Mouse (Mus musculus): ENCODE data around the gene Olfr420. TPM values are rescaled to one million over a fixed set of nuclear protein-coding genes. Genes with fewer than 3 reads are reported as not detected.

Gene Olfr420
- polyA plus RNA-seq, 1 experiment from 2014 or later = not detected

- DNase-seq (ENCODE audit: low spot score) = no peak
These were observed 3.7 kb downstream of the Olfr420 start for GRCm38 (mm10) chr1:174159095-174159494.

GRCm38 (mm10) chr1:174169024-174169423, 13.6 kb downstream of the Olfr420 start:
- no peak for DNase-seq (ENCODE audit: low spot score)
- Histone ChIP-seq H3K9ac (ENCODE audit: low read length) (no peak overlapping the region), H3K36me3 (ENCODE audit: control insufficient read depth, insufficient read depth, low read length) (no peaks in the 10 kb centered on the region), H3K4me2 (ENCODE audit: low read depth, severe bottlenecking) (no peak overlapping the region), H3K27me3 (ENCODE audit: control insufficient read depth, insufficient read depth, low read length) (no peaks in the 10 kb centered on the region), H3K27ac (replicated peaks; ENCODE audit: low read depth, low read length) (no peak overlapping the region), H3K4me1 (ENCODE audit: control insufficient read depth, insufficient read depth, low read length) (no peaks in the 10 kb centered on the region), H3K4me3 (ENCODE audit: low read depth, low read length) (no peak overlapping the region), H3K9me3 (ENCODE audit: control insufficient read depth, low read length) (no peaks in the 10 kb centered on the region)
- no peak for ATAC-seq (ENCODE audit: insufficient number of reproducible peaks, low FRiP score, low TSS enrichment, low read depth)

More at GRCm38 (mm10) chr1:174159095-174159494, 3.7 kb downstream of the Olfr420 start:
- ATAC-seq (ENCODE audit: insufficient number of reproducible peaks, low FRiP score, low TSS enrichment, low read depth) = no peak
- Histone ChIP-seq H3K27me3 (ENCODE audit: control insufficient read depth, insufficient read depth, low read length) (no peaks in the 10 kb centered on the region), H3K36me3 (ENCODE audit: control insufficient read depth, insufficient read depth, low read length) (no peaks in the 10 kb centered on the region), H3K4me2 (ENCODE audit: low read depth, severe bottlenecking) (no peak overlapping the region), H3K9me3 (ENCODE audit: control insufficient read depth, low read length) (no peaks in the 10 kb centered on the region), H3K27ac (replicated peaks; ENCODE audit: low read depth, low read length) (no peak overlapping the region), H3K9ac (ENCODE audit: low read length) (no peak overlapping the region), H3K4me1 (ENCODE audit: control insufficient read depth, insufficient read depth, low read length) (no peaks in the 10 kb centered on the region), H3K4me3 (ENCODE audit: low read depth, low read length) (no peak overlapping the region)
- WGBS = 91% methylated on average over 10 of the region's 10 CpGs

GRCm38 (mm10) chr1:174170706-174171501, 15.5 kb downstream of the Olfr420 start:
- 78% methylated on average over 5 of the region's 5 CpGs for WGBS
- DNase-seq (ENCODE audit: low spot score) (no peak), ATAC-seq (ENCODE audit: insufficient number of reproducible peaks, low FRiP score, low TSS enrichment, low read depth) (no peak)
- Histone ChIP-seq H3K27me3 (ENCODE audit: control insufficient read depth, insufficient read depth, low read length) (no peaks in the 10 kb centered on the region), H3K4me3 (ENCODE audit: low read depth, low read length) (no peak overlapping the region), H3K9ac (ENCODE audit: low read length) (no peak overlapping the region), H3K4me2 (ENCODE audit: low read depth, severe bottlenecking) (no peak overlapping the region), H3K36me3 (ENCODE audit: control insufficient read depth, insufficient read depth, low read length) (no peaks in the 10 kb centered on the region), H3K9me3 (ENCODE audit: control insufficient read depth, low read length) (no peaks in the 10 kb centered on the region), H3K27ac (replicated peaks; ENCODE audit: low read depth, low read length) (no peak overlapping the region), H3K4me1 (ENCODE audit: control insufficient read depth, insufficient read depth, low read length) (no peaks in the 10 kb centered on the region)

- Histone ChIP-seq H3K9ac (ENCODE audit: low read length) (no peak overlapping the region), H3K4me3 (ENCODE audit: low read depth, low read length) (no peak overlapping the region), H3K27ac (replicated peaks; ENCODE audit: low read depth, low read length) (no peak overlapping the region), H3K27me3 (ENCODE audit: control insufficient read depth, insufficient read depth, low read length) (no peaks in the 10 kb centered on the region), H3K4me1 (ENCODE audit: control insufficient read depth, insufficient read depth, low read length) (no peaks in the 10 kb centered on the region), H3K9me3 (ENCODE audit: control insufficient read depth, low read length) (no peaks in the 10 kb centered on the region), H3K36me3 (ENCODE audit: control insufficient read depth, insufficient read depth, low read length) (no peaks in the 10 kb centered on the region), H3K4me2 (ENCODE audit: low read depth, severe bottlenecking) (no peak overlapping the region)
- ATAC-seq (ENCODE audit: insufficient number of reproducible peaks, low FRiP score, low TSS enrichment, low read depth) = no peak
- DNase-seq (ENCODE audit: low spot score) = no peak
- 34% methylated on average over 2 of the region's 2 CpGs for WGBS
These were observed 16.1 kb downstream of the Olfr420 start for GRCm38 (mm10) chr1:174171537-174171936.

GRCm38 (mm10) chr1:174172605-174173004, 17.2 kb downstream of the Olfr420 start, which contains the start of gene Spta1:
Gene Spta1 (plus strand): TSS chr1:174172776.
- ATAC-seq (ENCODE audit: insufficient number of reproducible peaks, low FRiP score, low TSS enrichment, low read depth) (no peak), DNase-seq (ENCODE audit: low spot score) (no peak)
- Histone ChIP-seq H3K27me3 (ENCODE audit: control insufficient read depth, insufficient read depth, low read length) (no peaks in the 10 kb centered on the region), H3K4me3 (ENCODE audit: low read depth, low read length) (no peak within 1 kb of the TSS), H3K9ac (ENCODE audit: low read length) (no peak within 1 kb of the TSS), H3K27ac (replicated peaks; ENCODE audit: low read depth, low read length) (no peak within 1 kb of the TSS), H3K4me1 (ENCODE audit: control insufficient read depth, insufficient read depth, low read length) (no peaks in the 10 kb centered on the region), H3K36me3 (ENCODE audit: control insufficient read depth, insufficient read depth, low read length) (no peaks in the 10 kb centered on the region), H3K9me3 (ENCODE audit: control insufficient read depth, low read length) (no peaks in the 10 kb centered on the region), H3K4me2 (ENCODE audit: low read depth, severe bottlenecking) (no peak within 1 kb of the TSS)
- 58% methylated on average over 3 of the region's 3 CpGs for WGBS

- H3K9me3 ChIP-seq (ENCODE audit: control insufficient read depth, low read length) = no peaks in the 10 kb centered on the region
- no peak overlapping the region for H3K4me3 ChIP-seq (ENCODE audit: low read depth, low read length)
- no peaks in the 10 kb centered on the region for H3K4me1 ChIP-seq (ENCODE audit: control insufficient read depth, insufficient read depth, low read length)
- no peak overlapping the region for H3K27ac ChIP-seq (replicated peaks; ENCODE audit: low read depth, low read length)
- 74% methylated on average over 7 of the region's 7 CpGs for WGBS
- no peak for DNase-seq (ENCODE audit: low spot score)
- no peak overlapping the region for H3K4me2 ChIP-seq (ENCODE audit: low read depth, severe bottlenecking)
- H3K36me3 ChIP-seq (ENCODE audit: control insufficient read depth, insufficient read depth, low read length) = no peaks in the 10 kb centered on the region
- no peak for ATAC-seq (ENCODE audit: insufficient number of reproducible peaks, low FRiP score, low TSS enrichment, low read depth)
- no peak overlapping the region for H3K9ac ChIP-seq (ENCODE audit: low read length)
- H3K27me3 ChIP-seq (ENCODE audit: control insufficient read depth, insufficient read depth, low read length) = no peaks in the 10 kb centered on the region
These were observed 49.3 kb downstream of the Olfr420 start for GRCm38 (mm10) chr1:174204699-174205098.

Other genes with a start within 250 kb of the Olfr420 start
- gene Ifi211, start 242.6 kb upstream of the Olfr420 start, polyA plus RNA-seq (2014; fragmentation: Nextera tagmentation; extraction: Ambion mirVana) = 0.16 and 0.18 TPM in 2 replicates
- 0.32 and 1.3 TPM in 2 replicates for gene Mndal, start 213.1 kb upstream of the Olfr420 start, polyA plus RNA-seq (2014; fragmentation: Nextera tagmentation; extraction: Ambion mirVana)
- gene Ifi203, start 213.0 kb upstream of the Olfr420 start, polyA plus RNA-seq (2014; fragmentation: Nextera tagmentation; extraction: Ambion mirVana) = 0.04 and 0.24 TPM in 2 replicates
- not detected in 2 replicates for gene Ifi202b, start 172.9 kb upstream of the Olfr420 start, polyA plus RNA-seq (2014; fragmentation: Nextera tagmentation; extraction: Ambion mirVana)
- gene Ifi205, start 123.8 kb upstream of the Olfr420 start, polyA plus RNA-seq (2014; fragmentation: Nextera tagmentation; extraction: Ambion mirVana) = not detected in 2 replicates
- gene Olfr433, start 114.9 kb upstream of the Olfr420 start, polyA plus RNA-seq (2014; fragmentation: Nextera tagmentation; extraction: Ambion mirVana) = not detected in 2 replicates
- gene Olfr432, start 106.4 kb upstream of the Olfr420 start, polyA plus RNA-seq (2014; fragmentation: Nextera tagmentation; extraction: Ambion mirVana) = not detected in 2 replicates
- not detected in 2 replicates for gene Olfr430, start 89.0 kb upstream of the Olfr420 start, polyA plus RNA-seq (2014; fragmentation: Nextera tagmentation; extraction: Ambion mirVana)
- not detected in 2 replicates for gene Olfr429, start 71.3 kb upstream of the Olfr420 start, polyA plus RNA-seq (2014; fragmentation: Nextera tagmentation; extraction: Ambion mirVana)
- not detected in 2 replicates for gene Olfr427, start 58.7 kb upstream of the Olfr420 start, polyA plus RNA-seq (2014; fragmentation: Nextera tagmentation; extraction: Ambion mirVana)
- gene Olfr231, start 34.5 kb upstream of the Olfr420 start, polyA plus RNA-seq (2014; fragmentation: Nextera tagmentation; extraction: Ambion mirVana) = not detected in 2 replicates
- gene Olfr424, start 24.1 kb upstream of the Olfr420 start, polyA plus RNA-seq (2014; fragmentation: Nextera tagmentation; extraction: Ambion mirVana) = not detected in 2 replicates
- 1.8 and 1.9 TPM in 2 replicates for gene Spta1, start 17.1 kb downstream of the Olfr420 start, polyA plus RNA-seq (2014; fragmentation: Nextera tagmentation; extraction: Ambion mirVana)
- not detected in 2 replicates for gene Olfr419, start 96.4 kb downstream of the Olfr420 start, polyA plus RNA-seq (2014; fragmentation: Nextera tagmentation; extraction: Ambion mirVana)
- not detected in 2 replicates for gene Mptx1, start 174.9 kb downstream of the Olfr420 start, polyA plus RNA-seq (2014; fragmentation: Nextera tagmentation; extraction: Ambion mirVana)
- not detected in 2 replicates for gene Olfr417, start 209.5 kb downstream of the Olfr420 start, polyA plus RNA-seq (2014; fragmentation: Nextera tagmentation; extraction: Ambion mirVana)
- not detected in 2 replicates for gene Olfr248, start 235.4 kb downstream of the Olfr420 start, polyA plus RNA-seq (2014; fragmentation: Nextera tagmentation; extraction: Ambion mirVana)

Measured in limb, embryonic 11.5 days (tissue).